Mouse (Mus musculus) midbrain, embryonic 14.5 days (tissue): ENCODE results near the gene Cdk12. TPM values are rescaled to one million over a fixed set of nuclear protein-coding genes. Genes with fewer than 3 reads are reported as not detected.
A peak's percentile ranks its signal among the peaks of the same experiment; 100 is the strongest.
"Not testable (repeated sequence)": the region's sequence is repeated elsewhere in the genome, so short reads cannot be mapped to it uniquely, and the experiment has no call there.

Experiments
- ATAC-seq: fragments of 200-750 bp; cut with Nextera tagmentation; 2 replicates; pipeline ENCODE4 v1.8.0; 2017; ENCODE audit warnings: moderate number of reproducible peaks, moderate library complexity; ENCODE audit not compliant: low FRiP score, low TSS enrichment
- DNase-seq: peaks from one replicate; pipeline ENCODE4 v3.0.0-alpha.2; 2015
- H3K27ac ChIP-seq: fragments of 300-500 bp; sonication (generic); replicated peaks from 2 replicates; pipeline ENCODE4 v1.5.1; 2014; ENCODE audit warnings: mild to moderate bottlenecking, low read depth, low read length, moderate library complexity
- H3K27me3 ChIP-seq: fragments of 300-500 bp; sonication (generic); 2 replicates; pipeline ENCODE4 v1.6.1; 2014; ENCODE audit warnings: low read length, control low read depth, mixed read lengths; ENCODE audit not compliant: control insufficient read depth, insufficient read depth
- H3K36me3 ChIP-seq: fragments of 300-500 bp; sonication (generic); 2 replicates; pipeline ENCODE4 v1.6.1; 2014; ENCODE audit warnings: low read length, control low read depth; ENCODE audit not compliant: control insufficient read depth, insufficient read depth
- H3K4me1 ChIP-seq: fragments of 300-500 bp; sonication (generic); 2 replicates; pipeline ENCODE4 v1.6.1; 2014; ENCODE audit warnings: mild to moderate bottlenecking, antibody characterized with exemption, low read length, control low read depth; ENCODE audit not compliant: control insufficient read depth, insufficient read depth
- H3K4me2 ChIP-seq: fragments of 300-500 bp; sonication (generic); 2 replicates; pipeline ENCODE4 v1.6.1; 2014; ENCODE audit warnings: mild to moderate bottlenecking, low read length, moderate library complexity
- H3K4me3 ChIP-seq: fragments of 300-500 bp; sonication (generic); replicated peaks from 2 replicates; pipeline ENCODE4 v1.5.1; 2014; ENCODE audit warnings: low read depth, low read length
- H3K9ac ChIP-seq: fragments of 300-500 bp; sonication (generic); replicated peaks from 2 replicates; pipeline ENCODE4 v1.6.1; 2014; ENCODE audit warnings: mild to moderate bottlenecking, low read length, moderate library complexity
- H3K9me3 ChIP-seq: fragments of 300-500 bp; sonication (generic); 2 replicates; pipeline ENCODE4 v1.6.1; 2016; ENCODE audit warnings: low read length, control low read depth, mixed read lengths; ENCODE audit not compliant: control insufficient read depth
- WGBS: fragments of 180-500 bp; shearing (Covaris S2); extraction: QIAGEN DNeasy Blood & Tissue Kit; methylation state at CpG from one replicate; pipeline ENCODE4 v1.1.7; 2014; 5-methylcytosine and 5-hydroxymethylcytosine counted together
- polyA plus RNA-seq: library from polyadenylated mRNA; unstranded; fragments of >200 nt; fragmentation: Nextera tagmentation; extraction: Ambion mirVana; gene quantifications from 2 replicates; pipeline ENCODE4 v1.2.1, GENCODE M21; 2014

Cdk12 gene
- polyA plus RNA-seq, 1 experiment from 2014 or later = 12.4 TPM

GRCm38 (mm10) chr11:98201791-98202640, 843 bp upstream of the Cdk12 start:
- no peaks in the 10 kb centered on the region for H3K9me3 ChIP-seq
- peak overlapping the region; percentile 71 for H3K27ac ChIP-seq
- WGBS = 1% methylated on average over 27 of the region's 27 CpGs
- 0 out of 2 replicates have a peak, but pooled peaks have one; percentile 3 for ATAC-seq
- peaks cover 20% of the 10 kb centered on the region for H3K4me1 ChIP-seq
- no peaks in the 10 kb centered on the region for H3K27me3 ChIP-seq
- H3K4me2 ChIP-seq = peak overlapping the region; percentile 94
- no peaks in the 10 kb centered on the region for H3K36me3 ChIP-seq
- peak overlapping the region; percentile 95 for H3K9ac ChIP-seq
- H3K4me3 ChIP-seq = peak overlapping the region; percentile 92
- peak; percentile 99 for DNase-seq

DNA sequence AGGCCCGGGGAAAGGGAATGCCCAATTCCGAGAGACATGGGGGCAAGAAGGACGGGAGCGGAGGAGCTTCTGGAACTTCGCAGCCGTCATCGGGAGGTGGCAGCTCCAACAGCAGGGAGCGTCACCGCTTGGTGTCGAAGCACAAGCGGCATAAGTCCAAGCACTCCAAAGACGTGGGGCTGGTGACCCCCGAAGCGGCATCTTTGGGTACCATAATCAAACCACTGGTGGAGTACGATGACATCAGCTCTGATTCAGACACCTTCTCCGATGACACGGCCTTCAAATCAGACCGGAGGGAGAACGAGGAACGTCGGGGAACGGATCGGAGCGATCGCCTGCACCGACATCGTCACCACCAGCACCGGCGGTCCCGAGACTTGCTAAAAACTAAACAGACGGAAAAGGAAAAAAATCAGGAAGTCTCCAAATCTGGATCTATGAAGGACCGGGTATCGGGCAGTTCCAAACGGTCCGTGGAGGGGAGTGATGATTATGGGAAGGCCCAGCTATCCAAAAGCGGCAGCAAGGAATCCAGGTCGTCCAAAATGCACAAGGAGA, 572 bp downstream of the Cdk12 start:
- ATAC-seq = no peak; the same call in 1 of the 2 replicates
- no peaks in the 10 kb centered on the region for H3K27me3 ChIP-seq
- peak overlapping the region; percentile 92 for H3K4me3 ChIP-seq
- no peak for DNase-seq
- peaks cover 24% of the 10 kb centered on the region for H3K4me1 ChIP-seq
- H3K27ac ChIP-seq = peak overlapping the region; percentile 99
- peak overlapping the region; percentile 94 for H3K4me2 ChIP-seq
- H3K9me3 ChIP-seq = no peaks in the 10 kb centered on the region
- WGBS = under 1% methylated on average over 37 of the region's 37 CpGs
- H3K36me3 ChIP-seq = peaks cover 7% of the 10 kb centered on the region; the same call in 1 of the 2 replicates
- peak overlapping the region; percentile 95 for H3K9ac ChIP-seq

DNA sequence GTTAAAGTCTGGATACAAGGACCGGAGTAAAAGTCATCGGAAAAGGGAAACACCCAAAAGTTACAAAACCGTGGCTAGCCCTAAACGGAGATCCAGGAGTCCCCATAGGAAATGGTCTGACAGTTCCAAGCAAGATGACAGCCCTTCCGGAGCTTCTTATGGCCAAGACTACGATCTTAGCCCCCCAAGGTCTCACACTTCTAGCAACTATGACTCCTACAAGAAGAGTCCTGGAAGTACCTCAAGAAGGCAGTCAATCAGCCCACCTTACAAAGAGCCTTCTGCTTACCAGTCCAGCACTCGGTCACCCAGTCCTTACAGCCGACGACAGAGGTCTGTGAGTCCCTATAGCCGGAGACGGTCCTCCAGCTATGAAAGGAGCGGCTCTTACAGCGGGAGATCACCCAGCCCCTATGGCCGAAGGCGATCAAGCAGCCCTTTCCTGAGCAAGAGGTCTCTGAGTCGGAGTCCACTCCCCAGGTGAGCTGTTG, 1.1 kb downstream of the Cdk12 start:
- Histone ChIP-seq H3K4me3 (peak overlapping the region; percentile 92), H3K27ac (peak overlapping the region; percentile 99; the same call in 1 of the 2 replicates), H3K4me2 (peak overlapping the region; percentile 94), H3K9me3 (no peaks in the 10 kb centered on the region), H3K27me3 (no peaks in the 10 kb centered on the region), H3K9ac (peak overlapping the region; percentile 95), H3K36me3 (peaks cover 13% of the 10 kb centered on the region), H3K4me1 (peaks cover 24% of the 10 kb centered on the region)
- no peak for ATAC-seq
- peak; percentile 17 for DNase-seq
- WGBS = under 1% methylated on average over 16 of the region's 16 CpGs

DNA sequence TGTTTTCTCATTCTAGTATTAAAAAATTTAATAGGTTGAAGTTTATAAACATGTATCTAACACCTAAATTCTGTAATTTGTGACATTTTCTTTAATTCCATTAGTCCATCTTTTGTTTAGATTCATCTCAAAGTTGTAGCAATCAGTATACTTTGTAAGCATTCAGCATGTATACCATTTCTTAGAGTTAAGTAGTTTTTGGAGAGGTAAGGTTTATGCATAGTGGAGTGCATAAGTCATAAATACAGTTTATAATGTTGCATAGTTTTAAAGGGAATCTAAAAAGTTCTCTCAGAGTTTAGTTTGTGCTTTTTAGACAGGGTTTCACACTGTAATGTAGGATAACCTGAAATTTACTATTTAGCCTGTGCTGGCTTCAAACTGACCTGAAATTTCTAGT, 2.6 kb downstream of the Cdk12 start:
- DNase-seq (no peak), ATAC-seq (no peak)
- Histone ChIP-seq H3K27ac (no peak overlapping the region), H3K9me3 (no peaks in the 10 kb centered on the region), H3K4me3 (peak overlapping the region; percentile 19), H3K27me3 (no peaks in the 10 kb centered on the region), H3K4me1 (peaks cover 24% of the 10 kb centered on the region), H3K9ac (no peak overlapping the region), H3K36me3 (peaks cover 26% of the 10 kb centered on the region), H3K4me2 (peak overlapping the region; percentile 94)

- H3K9ac ChIP-seq, H3K27me3 ChIP-seq, H3K27ac ChIP-seq, ATAC-seq, H3K9me3 ChIP-seq, DNase-seq: not testable (repeated sequence)
- peaks cover 24% of the 10 kb centered on the region for H3K4me1 ChIP-seq
- peak overlapping the region; percentile 19; the same call in 1 of the 2 replicates for H3K4me3 ChIP-seq
- peak overlapping the region; percentile 52 for H3K4me2 ChIP-seq
- H3K36me3 ChIP-seq = peaks cover 33% of the 10 kb centered on the region
- 85% methylated on average over 3 of the region's 3 CpGs for whole genome bisulfite sequencing
Observed at GRCm38 (mm10) chr11:98206281-98206680, 3.4 kb downstream of the Cdk12 start.

DNA sequence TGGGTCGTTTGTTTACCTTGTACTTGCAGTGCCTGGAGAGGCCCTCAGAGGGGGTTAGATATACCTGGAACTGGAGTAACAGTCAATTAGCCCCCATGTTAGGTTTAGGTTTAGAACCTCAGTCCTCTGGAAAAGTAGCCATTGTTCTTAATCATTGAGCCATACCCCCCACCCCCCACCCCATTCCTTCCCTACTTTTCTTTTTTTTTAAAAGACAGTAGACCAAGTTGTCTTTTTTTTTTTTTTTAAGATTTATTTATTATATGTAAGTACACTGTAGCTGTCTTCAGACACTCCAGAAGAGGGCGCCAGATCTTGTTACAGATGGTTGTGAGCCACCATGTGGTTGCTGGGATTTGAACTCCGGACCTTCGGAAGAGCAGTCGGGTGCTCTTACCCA, 6.8 kb downstream of the Cdk12 start:
- H3K9me3 ChIP-seq, ATAC-seq, H3K4me3 ChIP-seq, H3K4me2 ChIP-seq, H3K27me3 ChIP-seq, H3K9ac ChIP-seq, H3K27ac ChIP-seq, DNase-seq: not testable (repeated sequence)
- 94% methylated on average over 4 of the region's 5 CpGs for WGBS
- Histone ChIP-seq H3K36me3 (peaks cover 60% of the 10 kb centered on the region), H3K4me1 (peaks cover 16% of the 10 kb centered on the region)

DNA sequence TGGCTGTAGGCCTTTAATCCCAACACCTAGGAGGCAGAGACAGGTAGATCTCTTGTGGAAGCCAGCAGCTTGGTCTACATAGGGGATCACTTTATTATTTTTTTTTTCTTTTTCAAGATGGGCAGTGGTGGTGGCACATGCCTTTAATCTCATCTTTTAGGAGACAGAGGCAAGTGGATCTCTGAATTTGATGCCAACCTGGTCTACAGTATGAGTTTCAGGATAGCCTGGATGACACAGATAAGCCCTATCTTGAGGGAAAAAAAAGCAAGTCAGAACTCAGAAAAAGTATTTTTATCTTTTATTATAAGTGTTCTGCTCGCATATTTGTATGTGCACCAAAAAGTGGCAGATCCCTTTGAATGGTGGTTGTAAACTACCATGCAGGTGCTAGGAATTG, 10.5 kb downstream of the Cdk12 start:
- Histone ChIP-seq H3K4me3 (no peak overlapping the region), H3K27me3 (no peaks in the 10 kb centered on the region), H3K36me3 (peaks cover 78% of the 10 kb centered on the region), H3K9ac (no peak overlapping the region), H3K4me1 (no peaks in the 10 kb centered on the region), H3K27ac (no peak overlapping the region), H3K4me2 (no peak overlapping the region), H3K9me3 (no peaks in the 10 kb centered on the region)
- DNase-seq (no peak), ATAC-seq (no peak)
- 94% methylated on average over 1 of the region's 1 CpGs for WGBS

GRCm38 (mm10) chr11:98226349-98226748, 23.5 kb downstream of the Cdk12 start:
- WGBS = 97% methylated on average over 1 of the region's 1 CpGs
- Histone ChIP-seq H3K4me2 (no peak overlapping the region), H3K27me3 (no peaks in the 10 kb centered on the region), H3K9ac (no peak overlapping the region), H3K27ac (no peak overlapping the region), H3K4me1 (no peaks in the 10 kb centered on the region), H3K36me3 (peaks cover 81% of the 10 kb centered on the region), H3K4me3 (no peak overlapping the region), H3K9me3 (no peaks in the 10 kb centered on the region)
- DNase-seq (no peak), ATAC-seq (no peak)
